Mouse (Mus musculus) kidney, embryonic 16.5 days (tissue): ENCODE data around the gene Olfr30. TPM values are rescaled to one million over a fixed set of nuclear protein-coding genes. Genes with fewer than 3 reads are reported as not detected.

Experiments used
- ATAC-seq: fragments of 200-750 bp; cut with Nextera tagmentation; 2 replicates; pipeline ENCODE4 v1.8.0; 2017; ENCODE audit warnings: moderate TSS enrichment; ENCODE audit not compliant: low FRiP score, low TSS enrichment
- H3K27ac ChIP-seq: fragments of 300-500 bp; sonication (generic); 2 replicates; pipeline ENCODE4 v1.5.1; 2014; ENCODE audit warnings: low read length
- H3K27me3 ChIP-seq: fragments of 300-500 bp; sonication (generic); 2 replicates; pipeline ENCODE4 v1.6.1; 2014; ENCODE audit warnings: low read length, control low read depth, mixed read lengths; ENCODE audit not compliant: insufficient read depth
- H3K36me3 ChIP-seq: fragments of 300-500 bp; sonication (generic); 2 replicates; pipeline ENCODE4 v1.6.1; 2014; ENCODE audit warnings: low read length, control low read depth, mixed read lengths; ENCODE audit not compliant: insufficient read depth
- H3K4me1 ChIP-seq: fragments of 300-500 bp; sonication (generic); 2 replicates; pipeline ENCODE4 v1.6.1; 2014; ENCODE audit warnings: low read length, control low read depth, mixed read lengths; ENCODE audit not compliant: insufficient read depth
- H3K4me2 ChIP-seq: fragments of 300-500 bp; sonication (generic); replicated peaks from 2 replicates; pipeline ENCODE4 v1.6.1; 2014; ENCODE audit warnings: low read depth, low read length
- H3K4me3 ChIP-seq: fragments of 300-500 bp; sonication (generic); 2 replicates; pipeline ENCODE4 v1.5.1; 2014; ENCODE audit warnings: mild to moderate bottlenecking, low read length
- H3K9ac ChIP-seq: fragments of 300-500 bp; sonication (generic); replicated peaks from 2 replicates; pipeline ENCODE4 v1.6.1; 2014; ENCODE audit warnings: low read length
- H3K9me3 ChIP-seq: fragments of 300-500 bp; sonication (generic); 2 replicates; pipeline ENCODE4 v1.6.1; 2016; ENCODE audit warnings: low read length, control low read depth
- WGBS: fragments of 180-500 bp; shearing (Covaris S2); extraction: QIAGEN DNeasy Blood & Tissue Kit; methylation state at CpG from one replicate; pipeline ENCODE4 v1.1.7; 2014; 5-methylcytosine and 5-hydroxymethylcytosine counted together
- polyA plus RNA-seq: library from polyadenylated mRNA; unstranded; fragments of >200 nt; fragmentation: Nextera tagmentation; extraction: Ambion mirVana; gene quantifications from 2 replicates; pipeline ENCODE4 v1.2.1, GENCODE M21; 2015

The Olfr30 gene
- polyA plus RNA-seq, 1 experiment from 2014 or later = not detected

DNA sequence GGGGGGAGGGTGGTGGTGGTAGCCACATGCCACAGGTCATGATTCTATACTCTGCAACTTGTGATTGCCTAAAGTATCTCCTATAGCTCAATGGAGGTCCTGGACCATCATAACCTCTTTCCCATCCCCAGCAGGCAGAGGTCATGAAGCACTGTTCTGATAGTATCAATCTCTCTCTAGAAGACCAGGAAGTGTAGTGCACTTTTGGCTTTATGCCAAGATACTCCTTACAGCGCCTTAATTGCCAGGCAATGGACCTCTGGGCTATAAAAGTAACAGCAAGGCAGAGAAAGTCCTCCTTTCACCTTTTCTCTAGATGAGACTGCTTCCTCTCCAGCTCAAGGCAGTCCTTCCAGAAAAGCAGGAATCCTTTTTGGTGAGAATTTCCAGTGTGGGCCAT, 41.3 kb downstream of the Olfr30 start, which contains the start of gene 1810065E05Rik:
Gene 1810065E05Rik, plus strand, starts transcription at position 297 of the 400 bp plus-strand sequence.
- no peak within 1 kb of the TSS for H3K9ac ChIP-seq
- H3K36me3 ChIP-seq = no peaks in the 10 kb centered on the region
- no peak within 1 kb of the TSS for H3K4me2 ChIP-seq
- ATAC-seq = no peak
- H3K9me3 ChIP-seq = no peaks in the 10 kb centered on the region
- H3K27ac ChIP-seq = no peak within 1 kb of the TSS
- H3K27me3 ChIP-seq = no peaks in the 10 kb centered on the region
- WGBS = 42% methylated on average over 1 of the region's 1 CpGs
- no peak within 1 kb of the TSS for H3K4me3 ChIP-seq
- no peaks in the 10 kb centered on the region for H3K4me1 ChIP-seq

DNA sequence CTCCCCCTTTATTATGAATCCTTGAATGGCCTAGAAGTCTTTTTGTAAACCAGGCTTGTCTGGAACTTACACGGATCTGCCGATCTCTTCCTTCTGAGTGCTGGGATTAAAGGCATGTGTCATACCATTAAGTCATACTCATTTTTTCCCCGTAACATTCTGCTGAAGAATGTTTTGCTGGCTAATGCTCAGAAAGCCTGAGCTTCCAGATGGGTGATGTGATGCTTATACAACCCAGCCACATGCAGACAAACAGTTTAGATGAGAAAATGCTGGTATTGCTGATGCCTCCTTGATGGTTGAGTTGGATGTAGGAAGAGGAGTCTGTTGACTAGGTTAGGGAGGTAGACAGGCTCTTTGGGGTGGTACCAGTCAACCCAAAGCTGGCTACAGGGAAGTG, 43.7 kb downstream of the Olfr30 start:
- Histone ChIP-seq H3K4me3 (no peak overlapping the region), H3K9ac (no peak overlapping the region), H3K4me2 (no peak overlapping the region), H3K36me3 (no peaks in the 10 kb centered on the region), H3K9me3 (no peaks in the 10 kb centered on the region), H3K4me1 (no peaks in the 10 kb centered on the region), H3K27ac (no peak overlapping the region), H3K27me3 (no peaks in the 10 kb centered on the region)
- 73% methylated on average over 3 of the region's 3 CpGs for WGBS
- no peak for ATAC-seq

DNA sequence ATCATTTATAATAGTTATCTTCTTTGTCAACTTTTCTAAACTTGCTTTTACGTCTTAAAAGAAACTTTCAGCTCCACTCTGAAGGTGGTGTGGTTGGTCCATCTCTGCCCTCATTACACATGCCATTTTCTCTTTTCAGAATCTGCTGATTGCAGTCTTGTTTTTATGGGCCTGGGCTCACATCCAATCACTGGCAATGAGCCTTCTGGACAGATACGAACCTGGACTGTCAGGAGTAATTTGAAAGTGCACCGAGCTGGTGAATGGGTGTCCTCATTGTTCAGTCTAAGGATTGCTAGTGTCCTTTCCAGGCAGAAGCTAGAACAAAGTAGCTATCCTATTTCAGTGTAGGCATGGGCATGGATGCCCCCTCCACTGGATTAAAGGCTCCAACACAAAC, 54.0 kb downstream of the Olfr30 start:
- no peak overlapping the region for H3K4me3 ChIP-seq
- ATAC-seq = no peak
- no peak overlapping the region for H3K4me2 ChIP-seq
- 79% methylated on average over 3 of the region's 3 CpGs for WGBS
- no peaks in the 10 kb centered on the region for H3K4me1 ChIP-seq
- H3K9ac ChIP-seq = no peak overlapping the region
- no peaks in the 10 kb centered on the region for H3K27me3 ChIP-seq
- no peak overlapping the region for H3K27ac ChIP-seq
- H3K9me3 ChIP-seq = no peaks in the 10 kb centered on the region
- H3K36me3 ChIP-seq = no peaks in the 10 kb centered on the region

Other genes with a start within 250 kb of the Olfr30 start
- gene 4930438A08Rik, start 187.5 kb downstream of the Olfr30 start, polyA plus RNA-seq = not detected in 2 replicates
- gene Zfp692, start 155.2 kb downstream of the Olfr30 start, polyA plus RNA-seq = 30.1 and 33.3 TPM in 2 replicates
- 40.9 and 43.8 TPM in 2 replicates for gene Zfp672, start 131.9 kb downstream of the Olfr30 start, polyA plus RNA-seq
- gene Sh3bp5l, start 131.5 kb downstream of the Olfr30 start, polyA plus RNA-seq = 41.2 and 41.8 TPM in 2 replicates
- 0.21 and 0.27 TPM in 2 replicates for gene Lypd8, start 83.2 kb downstream of the Olfr30 start, polyA plus RNA-seq
- gene 1810065E05Rik, start 41.2 kb downstream of the Olfr30 start, polyA plus RNA-seq = not detected in 2 replicates
- not detected in 2 replicates for gene Gm12253, start 29.7 kb downstream of the Olfr30 start, polyA plus RNA-seq
- gene Lypd9, start 9.3 kb downstream of the Olfr30 start, polyA plus RNA-seq = not detected in 2 replicates
- gene Olfr332, start 30.3 kb upstream of the Olfr30 start, polyA plus RNA-seq = not detected in 2 replicates
- not detected in 2 replicates for gene Olfr331, start 40.3 kb upstream of the Olfr30 start, polyA plus RNA-seq
- not detected in 2 replicates for gene Olfr330, start 72.6 kb upstream of the Olfr30 start, polyA plus RNA-seq
- gene Olfr329-ps, start 84.2 kb upstream of the Olfr30 start, polyA plus RNA-seq = not detected in 2 replicates
- 0.14 TPM in 1 of 2 replicates, not detected in the other for gene Olfr328, start 93.4 kb upstream of the Olfr30 start, polyA plus RNA-seq
- gene Olfr224, start 108.3 kb upstream of the Olfr30 start, polyA plus RNA-seq = not detected in 2 replicates
- not detected in 2 replicates for gene Olfr325, start 115.5 kb upstream of the Olfr30 start, polyA plus RNA-seq
- not detected in 2 replicates for gene Olfr324, start 132.8 kb upstream of the Olfr30 start, polyA plus RNA-seq
- gene 2210407C18Rik, start 153.8 kb upstream of the Olfr30 start, polyA plus RNA-seq = not detected in 2 replicates
- gene Olfr323, start 168.2 kb upstream of the Olfr30 start, polyA plus RNA-seq = not detected in 2 replicates
- 0.10 TPM in 1 of 2 replicates, not detected in the other for gene Trim58, start 178.2 kb upstream of the Olfr30 start, polyA plus RNA-seq
- gene Olfr322, start 196.5 kb upstream of the Olfr30 start, polyA plus RNA-seq = 0.04 and 0.12 TPM in 2 replicates
- gene Olfr320, start 218.8 kb upstream of the Olfr30 start, polyA plus RNA-seq = 0.05 TPM in 1 of 2 replicates, not detected in the other
- gene Olfr319, start 236.9 kb upstream of the Olfr30 start, polyA plus RNA-seq = not detected in 2 replicates